Mouse (Mus musculus) hindbrain, embryonic 16.5 days (tissue): ENCODE results near the gene Olfr143. TPM values are rescaled to one million over a fixed set of nuclear protein-coding genes. Genes with fewer than 3 reads are reported as not detected.

Source experiments
- ATAC-seq: fragments of 200-750 bp; cut with Nextera tagmentation; 2 replicates; pipeline ENCODE4 v1.8.0; 2017; ENCODE audit warnings: moderate TSS enrichment, moderate library complexity
- H3K27ac ChIP-seq: fragments of 300-500 bp; sonication (generic); 2 replicates; pipeline ENCODE4 v1.5.1; 2014; ENCODE audit warnings: low read depth, mild to moderate bottlenecking, control low read depth, low read length, moderate library complexity
- H3K27me3 ChIP-seq: fragments of 300-500 bp; sonication (generic); replicated peaks from 2 replicates; pipeline ENCODE4 v1.6.1; 2014; ENCODE audit warnings: low read length; ENCODE audit not compliant: control insufficient read depth, insufficient read depth
- H3K36me3 ChIP-seq: fragments of 300-500 bp; sonication (generic); 2 replicates; pipeline ENCODE4 v1.6.1; 2014; ENCODE audit warnings: mild to moderate bottlenecking, low read length, moderate library complexity, mixed read lengths; ENCODE audit not compliant: control insufficient read depth, insufficient read depth
- H3K4me1 ChIP-seq: fragments of 300-500 bp; sonication (generic); 2 replicates; pipeline ENCODE4 v1.6.1; 2014; ENCODE audit warnings: low read depth, low read length; ENCODE audit not compliant: control insufficient read depth, insufficient read depth
- H3K4me2 ChIP-seq: fragments of 300-500 bp; sonication (generic); 2 replicates; pipeline ENCODE4 v1.6.1; 2014; ENCODE audit warnings: mild to moderate bottlenecking, low read length, control low read depth, moderate library complexity
- H3K4me3 ChIP-seq: fragments of 300-500 bp; sonication (generic); 2 replicates; pipeline ENCODE4 v1.5.1; 2014; ENCODE audit warnings: mild to moderate bottlenecking, low read length, control low read depth, moderate library complexity
- H3K9ac ChIP-seq: fragments of 300-500 bp; sonication (generic); 2 replicates; pipeline ENCODE4 v1.6.1; 2014; ENCODE audit warnings: low read depth, mild to moderate bottlenecking, control low read depth, low read length, moderate library complexity
- H3K9me3 ChIP-seq: fragments of 300-500 bp; sonication (generic); 2 replicates; pipeline ENCODE4 v1.6.1; 2014; ENCODE audit warnings: mild to moderate bottlenecking, low read length, moderate library complexity; ENCODE audit not compliant: control insufficient read depth
- WGBS: fragments of 180-500 bp; shearing (Covaris S2); extraction: QIAGEN DNeasy Blood & Tissue Kit; methylation state at CpG from one replicate; pipeline ENCODE4 v1.1.7; 2014; 5-methylcytosine and 5-hydroxymethylcytosine counted together
- polyA plus RNA-seq: library from polyadenylated mRNA; unstranded; fragments of >200 nt; fragmentation: Nextera tagmentation; extraction: Ambion mirVana; gene quantifications from 2 replicates; pipeline ENCODE4 v1.2.1, GENCODE M21; 2015

Olfr143 gene
- not detected in 2 replicates for polyA plus RNA-seq

DNA sequence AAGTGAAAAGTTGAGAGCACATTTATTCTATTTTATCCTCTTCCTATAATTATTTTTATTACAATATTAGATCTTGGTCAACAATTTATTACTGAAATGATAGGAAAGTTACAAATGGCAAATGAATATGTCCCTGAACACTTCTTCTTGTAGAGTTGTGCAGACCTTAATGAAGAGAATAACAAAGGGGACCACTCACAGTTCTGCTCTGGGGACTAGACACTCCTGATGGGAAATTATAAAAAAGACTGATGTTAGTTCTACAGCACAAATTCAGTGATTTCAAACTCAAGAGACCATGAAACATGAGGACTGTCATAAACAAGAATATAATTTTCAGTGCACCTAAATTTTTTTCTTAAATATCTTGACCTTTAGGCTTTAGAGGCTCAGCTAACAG is at the start of gene Olfr143:
Gene Olfr143, plus strand, starts transcription at position 301 of the 400 bp plus-strand sequence.
- ATAC-seq, result no peak
- Histone ChIP-seq H3K27ac (no peak within 1 kb of the TSS), H3K4me3 (no peak within 1 kb of the TSS), H3K9me3 (no peaks in the 10 kb centered on the region), H3K36me3 (no peaks in the 10 kb centered on the region), H3K9ac (no peak within 1 kb of the TSS), H3K4me2 (no peak within 1 kb of the TSS), H3K4me1 (no peaks in the 10 kb centered on the region), H3K27me3 (no peaks in the 10 kb centered on the region)

DNA sequence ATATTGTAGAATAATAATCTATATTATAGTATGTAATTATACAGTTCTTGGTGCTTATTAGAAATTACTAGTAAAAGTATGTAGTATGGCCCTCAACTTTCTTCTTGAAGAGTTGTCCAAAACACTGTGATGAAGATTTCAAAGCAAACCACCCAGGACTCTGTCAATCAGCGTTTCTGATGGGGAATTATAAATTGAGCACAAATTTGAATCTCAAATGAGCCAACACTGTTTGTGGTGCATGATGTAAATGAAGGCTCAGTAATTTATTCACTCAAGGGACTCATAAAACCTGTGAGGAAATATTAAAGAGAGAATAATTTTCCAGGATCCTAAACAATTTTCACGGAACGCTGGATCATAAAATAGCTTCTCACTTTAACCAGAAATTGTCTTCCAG is 44.5 kb upstream of the Olfr143 start, which contains the start of gene Olfr893:
Gene Olfr893, plus strand, starts transcription at position 301 of the 400 bp plus-strand sequence.
- no peaks in the 10 kb centered on the region for H3K9me3 ChIP-seq
- no peak within 1 kb of the TSS for H3K4me3 ChIP-seq
- H3K4me2 ChIP-seq, result no peak within 1 kb of the TSS
- H3K36me3 ChIP-seq, result no peaks in the 10 kb centered on the region
- H3K27me3 ChIP-seq, result no peaks in the 10 kb centered on the region
- no peak within 1 kb of the TSS for H3K9ac ChIP-seq
- no peak within 1 kb of the TSS for H3K27ac ChIP-seq
- no peak for ATAC-seq
- WGBS, result 76% methylated on average over 3 of the region's 3 CpGs
- H3K4me1 ChIP-seq, result no peaks in the 10 kb centered on the region

DNA sequence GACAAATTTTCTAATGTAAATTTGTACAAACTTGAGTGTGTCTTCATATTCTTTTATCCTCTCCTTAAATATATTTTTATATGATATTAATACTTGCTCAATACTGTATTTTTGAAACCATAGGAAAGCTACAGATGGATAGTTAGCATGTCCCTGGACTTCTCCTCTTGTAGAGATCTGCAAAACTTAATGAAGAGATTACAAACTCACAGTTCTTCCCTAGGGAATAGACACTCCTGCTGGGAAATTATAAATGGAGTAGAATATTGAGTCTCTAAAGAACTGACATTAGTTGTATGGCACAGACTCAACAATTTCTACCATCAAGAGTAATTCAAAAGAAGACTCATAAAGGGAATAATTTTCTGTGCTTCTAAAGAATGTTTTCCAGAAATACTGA is 34.8 kb upstream of the Olfr143 start, which contains the start of gene Olfr894:
Gene Olfr894, plus strand, starts transcription at position 301 of the 400 bp plus-strand sequence.
- Histone ChIP-seq H3K4me2 (no peak within 1 kb of the TSS), H3K36me3 (no peaks in the 10 kb centered on the region), H3K4me1 (no peaks in the 10 kb centered on the region), H3K27ac (no peak within 1 kb of the TSS), H3K9me3 (no peaks in the 10 kb centered on the region), H3K27me3 (no peaks in the 10 kb centered on the region), H3K4me3 (no peak within 1 kb of the TSS), H3K9ac (no peak within 1 kb of the TSS)
- ATAC-seq, result no peak

- H3K4me3 ChIP-seq, result no peak within 1 kb of the TSS
- no peak within 1 kb of the TSS for H3K27ac ChIP-seq
- no peaks in the 10 kb centered on the region for H3K9me3 ChIP-seq
- H3K27me3 ChIP-seq, result no peaks in the 10 kb centered on the region
- no peaks in the 10 kb centered on the region for H3K36me3 ChIP-seq
- ATAC-seq, result no peak
- H3K4me1 ChIP-seq, result no peaks in the 10 kb centered on the region
- no peak within 1 kb of the TSS for H3K9ac ChIP-seq
- no peak within 1 kb of the TSS for H3K4me2 ChIP-seq
Measured at GRCm38 (mm10) chr9:38267551-38267950, 15.0 kb downstream of the Olfr143 start, which contains the start of gene Olfr895. Gene Olfr895 (plus strand): TSS chr9:38267851.

DNA sequence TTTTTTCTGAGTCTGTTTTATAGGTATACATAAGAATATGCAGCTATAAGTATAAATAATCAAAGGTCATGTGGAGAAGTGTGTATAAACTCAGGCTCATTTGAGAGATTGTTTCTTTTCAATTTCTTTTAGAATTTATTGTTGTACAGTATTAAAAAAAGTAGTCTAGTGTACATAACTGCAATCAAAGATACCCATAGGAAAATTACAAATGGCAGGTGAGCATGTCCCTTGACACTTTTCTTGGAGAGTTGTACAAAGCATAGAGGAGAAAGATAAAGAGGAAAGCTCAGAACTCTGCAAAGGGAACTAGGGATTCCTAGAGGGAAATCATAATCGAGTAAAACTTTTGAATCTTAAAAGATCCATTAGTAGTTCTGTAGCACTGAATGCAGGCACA is 38.2 kb downstream of the Olfr143 start, which contains the start of gene Olfr896-ps1:
Gene Olfr896-ps1, plus strand, starts transcription at position 301 of the 400 bp plus-strand sequence.
- WGBS, result 88% methylated on average over 1 of the region's 1 CpGs
- Histone ChIP-seq H3K9me3 (no peaks in the 10 kb centered on the region), H3K27me3 (no peaks in the 10 kb centered on the region), H3K4me3 (no peak within 1 kb of the TSS), H3K4me2 (no peak within 1 kb of the TSS), H3K36me3 (no peaks in the 10 kb centered on the region), H3K4me1 (no peaks in the 10 kb centered on the region), H3K27ac (no peak within 1 kb of the TSS), H3K9ac (no peak within 1 kb of the TSS)
- ATAC-seq, result no peak

Other genes with a start within 250 kb of the Olfr143 start
- gene Olfr883, start 227.0 kb upstream of the Olfr143 start, polyA plus RNA-seq, result not detected in 2 replicates
- gene Olfr884, start 206.2 kb upstream of the Olfr143 start, polyA plus RNA-seq, result not detected in 2 replicates
- gene Olfr885, start 191.5 kb upstream of the Olfr143 start, polyA plus RNA-seq, result not detected in 2 replicates
- gene Olfr887, start 168.7 kb upstream of the Olfr143 start, polyA plus RNA-seq, result not detected in 2 replicates
- gene Olfr888, start 144.6 kb upstream of the Olfr143 start, polyA plus RNA-seq, result not detected in 2 replicates
- 0.04 and 0.05 TPM in 2 replicates for gene Olfr889, start 137.6 kb upstream of the Olfr143 start, polyA plus RNA-seq
- not detected in 2 replicates for gene Olfr890, start 110.3 kb upstream of the Olfr143 start, polyA plus RNA-seq
- not detected in 2 replicates for gene Olfr891, start 72.0 kb upstream of the Olfr143 start, polyA plus RNA-seq
- not detected in 2 replicates for gene Olfr893, start 44.4 kb upstream of the Olfr143 start, polyA plus RNA-seq
- gene Olfr894, start 34.7 kb upstream of the Olfr143 start, polyA plus RNA-seq, result not detected in 2 replicates
- gene Olfr895, start 15.1 kb downstream of the Olfr143 start, polyA plus RNA-seq, result not detected in 2 replicates
- not detected in 2 replicates for gene Olfr896-ps1, start 38.3 kb downstream of the Olfr143 start, polyA plus RNA-seq
- not detected in 2 replicates for gene Olfr25, start 76.3 kb downstream of the Olfr143 start, polyA plus RNA-seq
- gene Olfr898, start 95.6 kb downstream of the Olfr143 start, polyA plus RNA-seq, result not detected in 2 replicates
- not detected in 2 replicates for gene Olfr250, start 114.1 kb downstream of the Olfr143 start, polyA plus RNA-seq
- not detected in 2 replicates for gene Olfr251, start 124.3 kb downstream of the Olfr143 start, polyA plus RNA-seq
- gene Olfr147, start 148.9 kb downstream of the Olfr143 start, polyA plus RNA-seq, result not detected in 2 replicates
- not detected in 2 replicates for gene Olfr901, start 176.7 kb downstream of the Olfr143 start, polyA plus RNA-seq
- gene Olfr902, start 194.9 kb downstream of the Olfr143 start, polyA plus RNA-seq, result not detected in 2 replicates
- gene Olfr904, start 210.4 kb downstream of the Olfr143 start, polyA plus RNA-seq, result not detected in 2 replicates
- gene Olfr905, start 218.3 kb downstream of the Olfr143 start, polyA plus RNA-seq, result not detected in 2 replicates
- gene Olfr906, start 234.3 kb downstream of the Olfr143 start, polyA plus RNA-seq, result not detected in 2 replicates
- gene Olfr907, start 243.0 kb downstream of the Olfr143 start, polyA plus RNA-seq, result not detected in 2 replicates